Mouse (Mus musculus) lung, adult 2 months (tissue): ENCODE measurements around the gene Pnmal1.

ENCODE experiments used
- CTCF ChIP-seq: fragments of 200-500 bp; IDR thresholded peaks from 2 replicates; pipeline ENCODE4 v1.5.1; 2011; ENCODE audit warnings: mild to moderate bottlenecking, low read length, control low read depth; ENCODE audit not compliant: insufficient read depth
- POLR2A ChIP-seq: fragments of 200-500 bp; IDR thresholded peaks from 2 replicates; pipeline ENCODE4 v1.6.1; 2011; ENCODE audit warnings: low read depth, mild to moderate bottlenecking, control low read depth, low read length, borderline replicate concordance; ENCODE audit errors: extremely low read depth

DNA sequence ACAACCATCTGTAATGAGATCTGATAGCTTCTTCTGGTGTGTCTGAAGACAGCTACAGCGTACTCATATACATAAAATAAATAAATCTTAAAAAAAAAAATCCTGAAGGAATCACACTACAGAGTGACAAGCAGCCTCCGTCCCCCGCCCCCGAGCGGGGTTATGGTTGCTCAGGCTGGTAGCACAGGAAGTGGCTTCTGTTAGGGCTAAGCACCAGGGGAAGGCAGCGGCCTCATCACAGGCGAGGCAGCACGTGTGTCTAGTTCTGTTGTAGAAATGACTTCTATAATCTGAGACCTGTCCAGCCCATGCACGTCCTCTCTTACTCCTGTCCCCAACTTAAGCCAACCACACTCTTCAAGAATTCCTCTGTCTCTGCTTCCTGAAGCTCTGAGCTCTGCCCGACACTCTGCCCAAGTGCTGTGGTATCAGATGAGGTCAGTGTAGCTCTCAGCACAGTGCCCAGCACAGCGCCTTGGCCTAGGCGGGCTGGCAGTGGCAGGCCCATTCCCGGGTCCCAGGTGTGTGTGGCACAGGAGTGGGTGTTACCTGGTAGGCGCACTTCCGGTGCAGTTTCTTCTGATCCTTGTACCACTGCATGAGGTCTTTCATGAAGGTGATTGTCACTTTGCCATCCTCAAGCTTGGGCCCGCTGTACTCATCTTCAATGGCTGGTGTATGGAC lies 50.0 kb downstream of the Pnmal1 start:
- no peak for TF ChIP-seq POLR2A
- TF ChIP-seq CTCF: no peak
